In the genomic region with DNA sequence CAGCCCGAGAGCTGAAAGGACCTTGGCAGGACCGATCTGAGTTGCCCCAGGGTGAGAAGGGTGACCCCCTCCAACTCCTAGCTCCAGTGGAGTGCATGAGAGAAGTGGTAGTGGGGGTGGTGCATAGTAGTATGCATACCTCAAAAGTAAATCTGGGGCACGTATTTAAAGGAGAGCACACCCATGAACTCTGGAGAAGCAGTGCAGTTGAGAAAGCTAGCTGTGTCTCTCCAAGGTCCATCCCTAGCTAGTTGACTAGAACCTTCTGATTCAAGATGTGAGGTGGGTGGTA, we compare ENCODE assay signal across 8 mouse cellular contexts. TPM values are rescaled to one million over a fixed set of nuclear protein-coding genes. Genes with fewer than 3 reads are reported as not detected.
DNase-seq lines count a peak whose midpoint lies in the region; ATAC-seq lines count a peak whose summit lies in the region.

No protein-coding gene starts in this region.

- peak overlapping the region; percentile 79 for H3K27ac ChIP-seq in kidney, embryonic 15.5 days
- peak overlapping the region; percentile 12 for H3K27ac ChIP-seq in brown adipose tissue, adult 24 weeks (replicated peaks; ENCODE audit: low read depth, low read length)
- no peak overlapping the region for H3K27ac ChIP-seq in hindbrain, embryonic 15.5 days (replicated peaks)
- H3K27ac ChIP-seq in midbrain, embryonic 14.5 days (replicated peaks; ENCODE audit: low read depth, low read length) = no peak overlapping the region

- peak overlapping the region; percentile 78 for H3K9ac ChIP-seq in kidney, embryonic 15.5 days
- H3K9ac ChIP-seq in hindbrain, embryonic 15.5 days = peak overlapping the region; percentile 72
- H3K9ac ChIP-seq in midbrain, embryonic 14.5 days (replicated peaks; ENCODE audit: low read length) = peak overlapping the region; percentile 75

- no peak for DNase-seq in kidney, postnatal 25 days
- no peak for DNase-seq in midbrain, embryonic 14.5 days
- no peak for DNase-seq in left cerebral cortex, postnatal 4 days
- DNase-seq in gastrocnemius, adult 18-20 months (ENCODE audit: low spot score) = no peak
- DNase-seq in gastrocnemius, postnatal 25 days = no peak

- H3K4me2 ChIP-seq in kidney, embryonic 15.5 days = peak overlapping the region; percentile 96
- H3K4me2 ChIP-seq in hindbrain, embryonic 15.5 days = peak overlapping the region; percentile 88
- H3K4me2 ChIP-seq in midbrain, embryonic 14.5 days (ENCODE audit: low read length) = peak overlapping the region; percentile 95

- peak overlapping the region; percentile 68 for H3K4me3 ChIP-seq in kidney, embryonic 15.5 days (replicated peaks)
- H3K4me3 ChIP-seq in brown adipose tissue, adult 24 weeks (ENCODE audit: insufficient read depth, low read depth, low read length) = peak overlapping the region; percentile 62
- peak overlapping the region; percentile 61 for H3K4me3 ChIP-seq in hindbrain, embryonic 15.5 days
- H3K4me3 ChIP-seq in midbrain, embryonic 14.5 days (replicated peaks; ENCODE audit: low read depth, low read length) = peak overlapping the region; percentile 58

- WGBS in kidney, embryonic 15.5 days = 3% methylated on average over 3 of the region's 3 CpGs
- WGBS in hindbrain, embryonic 15.5 days = 4% methylated on average over 3 of the region's 3 CpGs
- 4% methylated on average over 3 of the region's 3 CpGs for WGBS in midbrain, embryonic 14.5 days

- H3K36me3 ChIP-seq in kidney, embryonic 15.5 days = no peaks in the 10 kb centered on the region
- no peaks in the 10 kb centered on the region for H3K36me3 ChIP-seq in hindbrain, embryonic 15.5 days
- no peaks in the 10 kb centered on the region for H3K36me3 ChIP-seq in midbrain, embryonic 14.5 days (ENCODE audit: control insufficient read depth, insufficient read depth, low read length)

- peaks cover 70% of the 10 kb centered on the region for H3K4me1 ChIP-seq in kidney, embryonic 15.5 days
- peaks cover 6% of the 10 kb centered on the region; the same call in 1 of the 2 replicates for H3K4me1 ChIP-seq in brown adipose tissue, adult 24 weeks (ENCODE audit: control insufficient read depth, insufficient read depth, insufficient read length, low read length)
- H3K4me1 ChIP-seq in hindbrain, embryonic 15.5 days (replicated peaks) = peaks cover 28% of the 10 kb centered on the region
- H3K4me1 ChIP-seq in midbrain, embryonic 14.5 days (ENCODE audit: control insufficient read depth, insufficient read depth, low read length) = peaks cover 14% of the 10 kb centered on the region

- no peaks in the 10 kb centered on the region for H3K27me3 ChIP-seq in kidney, embryonic 15.5 days
- H3K27me3 ChIP-seq in hindbrain, embryonic 15.5 days = no peaks in the 10 kb centered on the region
- no peaks in the 10 kb centered on the region for H3K27me3 ChIP-seq in midbrain, embryonic 14.5 days (ENCODE audit: control insufficient read depth, insufficient read depth, low read length)

- intact Hi-C loops in left cerebral cortex, postnatal 4 days (cut with DNase I) = no loop called here

- H3K9me3 ChIP-seq in kidney, embryonic 15.5 days (replicated peaks) = no peaks in the 10 kb centered on the region
- H3K9me3 ChIP-seq in hindbrain, embryonic 15.5 days = no peaks in the 10 kb centered on the region
- no peaks in the 10 kb centered on the region for H3K9me3 ChIP-seq in midbrain, embryonic 14.5 days (ENCODE audit: control insufficient read depth, low read length)

- ATAC-seq in kidney, embryonic 15.5 days (replicated peaks; ENCODE audit: low FRiP score) = no peak
- ATAC-seq in hindbrain, embryonic 15.5 days (ENCODE audit: low FRiP score, low read depth) = no peak
- ATAC-seq in midbrain, embryonic 14.5 days (ENCODE audit: low FRiP score, low TSS enrichment) = no peak

RNA-seq across cellular contexts. Expression of a gene that starts 17.0 kb away (rescaled TPM):
- polyA plus RNA-seq in kidney, embryonic 15.5 days (2015; fragmentation: Nextera tagmentation; extraction: Ambion mirVana) = 28.0 and 34.3 TPM in 2 replicates
- 4.8 and 7.5 TPM in 2 replicates for polyA plus RNA-seq in brown adipose tissue, adult 24 weeks (2012; ENCODE audit: insufficient read depth, insufficient read length, missing spikeins)
- polyA plus RNA-seq in hindbrain, embryonic 15.5 days (2015; fragmentation: Nextera tagmentation; extraction: Ambion mirVana) = 20.7 and 22.3 TPM in 2 replicates
- polyA plus RNA-seq in midbrain, embryonic 14.5 days (2014; fragmentation: Nextera tagmentation; extraction: Ambion mirVana) = 13.3 and 19.2 TPM in 2 replicates
- 10 to 100 TPM; 12.9 to 14.9 TPM for total RNA-seq in left cerebral cortex, postnatal 4 days (2021)
- total RNA-seq in gastrocnemius, adult 18-20 months (2021) = 1 to 10 TPM; 3.0 to 4.5 TPM
- 1 to 10 TPM; 6.0 to 6.5 TPM for total RNA-seq in gastrocnemius, postnatal 25 days (2021)

RNA-seq across cellular contexts. Expression of a gene that starts 17.0 kb away (rescaled TPM):
- 1.4 and 1.7 TPM in 2 replicates for polyA plus RNA-seq in kidney, embryonic 15.5 days (2015; fragmentation: Nextera tagmentation; extraction: Ambion mirVana)
- polyA plus RNA-seq in brown adipose tissue, adult 24 weeks (2012; ENCODE audit: insufficient read depth, insufficient read length, missing spikeins) = not detected in 2 replicates
- polyA plus RNA-seq in hindbrain, embryonic 15.5 days (2015; fragmentation: Nextera tagmentation; extraction: Ambion mirVana) = 2.3 TPM in 2 replicates
- polyA plus RNA-seq in midbrain, embryonic 14.5 days (2014; fragmentation: Nextera tagmentation; extraction: Ambion mirVana) = 2.1 and 2.5 TPM in 2 replicates
- total RNA-seq in left cerebral cortex, postnatal 4 days (2021) = 1 to 10 TPM; 1.7 to 2.1 TPM
- total RNA-seq in gastrocnemius, adult 18-20 months (2021) = under 1 TPM; 0.11 to 0.24 TPM
- total RNA-seq in gastrocnemius, postnatal 25 days (2021) = under 1 TPM; 0.21 to 0.26 TPM

RNA-seq across cellular contexts. Expression of a gene that starts 22.9 kb away (rescaled TPM):
- 21.5 and 22.3 TPM in 2 replicates for polyA plus RNA-seq in kidney, embryonic 15.5 days (2015; fragmentation: Nextera tagmentation; extraction: Ambion mirVana)
- polyA plus RNA-seq in brown adipose tissue, adult 24 weeks (2012; ENCODE audit: insufficient read depth, insufficient read length, missing spikeins) = 31.1 and 34.2 TPM in 2 replicates
- 31.4 and 32.8 TPM in 2 replicates for polyA plus RNA-seq in hindbrain, embryonic 15.5 days (2015; fragmentation: Nextera tagmentation; extraction: Ambion mirVana)
- polyA plus RNA-seq in midbrain, embryonic 14.5 days (2014; fragmentation: Nextera tagmentation; extraction: Ambion mirVana) = 15.4 and 17.8 TPM in 2 replicates
- total RNA-seq in left cerebral cortex, postnatal 4 days (2021) = 10 to 100 TPM; 52.8 to 60.4 TPM
- 1 to 10 TPM; 2.2 to 5.7 TPM for total RNA-seq in gastrocnemius, adult 18-20 months (2021)
- total RNA-seq in gastrocnemius, postnatal 25 days (2021) = 1 to 10 TPM; 3.1 to 7.2 TPM

RNA-seq across cellular contexts. Expression of a gene that starts 38.1 kb away (rescaled TPM):
- polyA plus RNA-seq in kidney, embryonic 15.5 days (2015; fragmentation: Nextera tagmentation; extraction: Ambion mirVana) = 1,594 and 1,598 TPM in 2 replicates
- polyA plus RNA-seq in brown adipose tissue, adult 24 weeks (2012; ENCODE audit: insufficient read depth, insufficient read length, missing spikeins) = 4,010 and 5,287 TPM in 2 replicates
- 1,700 and 1,726 TPM in 2 replicates for polyA plus RNA-seq in hindbrain, embryonic 15.5 days (2015; fragmentation: Nextera tagmentation; extraction: Ambion mirVana)
- 1,308 and 1,477 TPM in 2 replicates for polyA plus RNA-seq in midbrain, embryonic 14.5 days (2014; fragmentation: Nextera tagmentation; extraction: Ambion mirVana)
- 1,000 to 10,000 TPM; 1,213 to 1,248 TPM for total RNA-seq in left cerebral cortex, postnatal 4 days (2021)
- 1,000 to 10,000 TPM; 2,098 to 2,234 TPM for total RNA-seq in gastrocnemius, adult 18-20 months (2021)
- total RNA-seq in gastrocnemius, postnatal 25 days (2021) = 1,000 to 10,000 TPM; 1,951 to 1,957 TPM

Comparison
In these comparisons a context has a peak if more than half of its experiments do, and no peak if none do; other contexts are left out.
1. H3K27ac ChIP-seq: peak in kidney, embryonic 15.5 days (single experiment) and brown adipose tissue, adult 24 weeks (single experiment); none in hindbrain, embryonic 15.5 days (single experiment) and midbrain, embryonic 14.5 days (single experiment).
2. Peak in every context shown above with its lines, with median percentiles within 50 percentile points of each other: H3K4me2 ChIP-seq, H3K4me3 ChIP-seq and H3K9ac ChIP-seq.